Mouse (Mus musculus) spleen, adult 2 months (tissue): ENCODE results near the gene Gm5269. TPM values are rescaled to one million over a fixed set of nuclear protein-coding genes. Genes with fewer than 3 reads are reported as not detected.

Source experiments
- DNase-seq, 2 experiments: peaks; one replicate each; pipeline versions ENCODE4 v3.0.0 to v3.0.0-alpha.2; 2012 to 2021; ENCODE audit warnings: low spot score in 2 of 2, low read depth in 1 of 2
- H3K27ac ChIP-seq: fragments of 200-500 bp; 2 replicates; pipeline ENCODE4 v1.5.1; 2012; ENCODE audit warnings: low read length, inconsistent platforms; ENCODE audit not compliant: insufficient read depth
- H3K27me3 ChIP-seq: fragments of 200-500 bp; 2 replicates; pipeline ENCODE4 v1.6.1; 2012; ENCODE audit warnings: mild to moderate bottlenecking, moderate library complexity, low read length, inconsistent platforms; ENCODE audit not compliant: control insufficient read depth, insufficient read depth
- H3K36me3 ChIP-seq: fragments of 200-500 bp; 2 replicates; pipeline ENCODE4 v1.6.1; 2012; ENCODE audit warnings: mild to moderate bottlenecking, low read length, inconsistent platforms; ENCODE audit not compliant: control insufficient read depth, insufficient read depth
- H3K4me1 ChIP-seq: fragments of 200-500 bp; 2 replicates; pipeline ENCODE4 v1.6.1; 2011; ENCODE audit warnings: inconsistent platforms; ENCODE audit not compliant: control insufficient read depth, insufficient read depth, insufficient read length
- H3K4me3 ChIP-seq: fragments of 200-500 bp; 2 replicates; pipeline ENCODE4 v1.5.1; 2011; ENCODE audit warnings: mild to moderate bottlenecking, inconsistent platforms; ENCODE audit not compliant: insufficient read depth, insufficient read length; ENCODE audit errors: extremely low read depth
- CTCF ChIP-seq: fragments of 200-500 bp; IDR thresholded peaks from 2 replicates; pipeline ENCODE4 v1.5.1; 2011; ENCODE audit warnings: mild to moderate bottlenecking, inconsistent platforms; ENCODE audit not compliant: insufficient read depth, insufficient read length, insufficient replicate concordance; ENCODE audit errors: extremely low read depth
- POLR2A ChIP-seq: fragments of 200-500 bp; IDR thresholded peaks from 2 replicates; pipeline ENCODE4 v1.6.1; 2011; ENCODE audit warnings: low read depth, low read length, inconsistent platforms
- WGBS: fragments of 180-500 bp; shearing (Covaris S2); methylation state at CpG from one replicate; pipeline ENCODE4 v1.1.7; 2018; 5-methylcytosine and 5-hydroxymethylcytosine counted together
- polyA plus RNA-seq: library from polyadenylated mRNA; depleted of rRNA; stranded (reverse); fragments of >200 nt; gene quantifications from 2 replicates; pipeline ENCODE4 v1.2.3, GENCODE M21; 2012

The Gm5269 gene
- polyA plus RNA-seq, 1 experiment = not detected

DNA sequence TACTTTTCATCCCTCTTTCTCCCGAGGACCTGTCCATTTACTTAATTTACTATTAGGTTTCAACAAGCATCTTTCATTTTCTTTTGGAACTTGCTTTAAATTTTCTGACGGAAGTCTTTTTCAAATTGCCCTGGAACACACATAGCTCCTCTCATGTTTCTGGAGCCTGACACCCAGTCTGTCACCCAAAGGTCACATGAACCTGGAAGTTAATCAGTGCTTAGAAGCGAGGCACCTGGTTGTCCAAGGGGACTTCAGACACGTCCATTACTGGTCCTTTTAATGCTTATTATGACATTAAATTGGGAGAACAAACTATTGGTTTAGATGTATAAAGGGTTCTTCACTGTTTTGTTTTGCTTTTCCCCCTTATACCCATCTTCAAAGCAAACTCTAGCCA, 33.2 kb upstream of the Gm5269 start:
- Histone ChIP-seq H3K27me3 (no peaks in the 10 kb centered on the region; the same call in 1 of the 2 replicates), H3K27ac (no peak overlapping the region), H3K4me3 (peak overlapping the region; percentile 1; the same call in 1 of the 2 replicates), H3K36me3 (no peaks in the 10 kb centered on the region), H3K4me1 (no peaks in the 10 kb centered on the region)
- WGBS = 79% methylated on average over 4 of the region's 4 CpGs
- TF ChIP-seq POLR2A (no peak), CTCF (no peak)
- no peak for DNase-seq

- no peak for TF ChIP-seq POLR2A
Observed at GRCm38 (mm10) chr1:45920703-45921102, 30.6 kb upstream of the Gm5269 start.

GRCm38 (mm10) chr1:45919752-45920151, 29.7 kb upstream of the Gm5269 start:
- Histone ChIP-seq H3K4me3 (no peak overlapping the region), H3K27ac (no peak overlapping the region), H3K27me3 (no peaks in the 10 kb centered on the region; the same call in 1 of the 2 replicates), H3K36me3 (no peaks in the 10 kb centered on the region), H3K4me1 (no peaks in the 10 kb centered on the region)
- no peak for TF ChIP-seq POLR2A
- TF ChIP-seq CTCF = no peak
- 94% methylated on average over 1 of the region's 1 CpGs for WGBS
- no peak for DNase-seq

More at GRCm38 (mm10) chr1:45920703-45921102, 30.6 kb upstream of the Gm5269 start:
- no peaks in the 10 kb centered on the region; the same call in 1 of the 2 replicates for H3K27me3 ChIP-seq
- H3K4me3 ChIP-seq = peak overlapping the region; percentile 4; the same call in 1 of the 2 replicates
- DNase-seq = no peak
- H3K4me1 ChIP-seq = no peaks in the 10 kb centered on the region
- H3K36me3 ChIP-seq = no peaks in the 10 kb centered on the region
- WGBS = 86% methylated on average over 3 of the region's 3 CpGs
- H3K27ac ChIP-seq = peak overlapping the region; percentile 16; the same call in 1 of the 2 replicates

GRCm38 (mm10) chr1:45917136-45917803, 27.2 kb upstream of the Gm5269 start:
- no peak for DNase-seq
- Histone ChIP-seq H3K4me3 (no peak overlapping the region), H3K4me1 (no peaks in the 10 kb centered on the region), H3K27me3 (no peaks in the 10 kb centered on the region), H3K36me3 (no peaks in the 10 kb centered on the region), H3K27ac (no peak overlapping the region)
- TF ChIP-seq POLR2A (no peak), CTCF (no peak)
- 57% methylated on average over 4 of the region's 4 CpGs for WGBS

DNA sequence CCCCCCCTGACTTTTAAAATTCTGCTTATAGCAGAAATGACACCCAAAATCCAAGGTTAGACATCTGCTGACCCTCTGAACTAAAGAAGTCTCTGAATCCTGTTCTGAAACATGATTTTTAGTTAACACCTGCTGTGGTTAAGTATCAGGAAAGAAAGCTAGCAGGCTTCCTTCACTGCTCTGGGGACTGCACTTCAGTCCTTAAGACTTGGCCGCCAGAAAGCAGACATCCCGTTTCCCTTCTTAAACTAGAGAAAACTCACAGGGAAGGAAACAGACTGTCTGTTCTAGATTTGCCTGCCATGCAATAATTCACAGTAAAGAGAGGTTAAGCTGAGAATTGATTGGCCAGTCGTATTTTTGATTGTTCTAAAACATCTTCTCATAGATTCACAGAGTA, 26.1 kb upstream of the Gm5269 start:
- Histone ChIP-seq H3K36me3 (no peaks in the 10 kb centered on the region), H3K27me3 (no peaks in the 10 kb centered on the region), H3K27ac (no peak overlapping the region), H3K4me1 (no peaks in the 10 kb centered on the region), H3K4me3 (no peak overlapping the region)
- WGBS = 13% methylated on average over 3 of the region's 3 CpGs
- no peak for DNase-seq
- TF ChIP-seq CTCF (no peak), POLR2A (no peak)

DNA sequence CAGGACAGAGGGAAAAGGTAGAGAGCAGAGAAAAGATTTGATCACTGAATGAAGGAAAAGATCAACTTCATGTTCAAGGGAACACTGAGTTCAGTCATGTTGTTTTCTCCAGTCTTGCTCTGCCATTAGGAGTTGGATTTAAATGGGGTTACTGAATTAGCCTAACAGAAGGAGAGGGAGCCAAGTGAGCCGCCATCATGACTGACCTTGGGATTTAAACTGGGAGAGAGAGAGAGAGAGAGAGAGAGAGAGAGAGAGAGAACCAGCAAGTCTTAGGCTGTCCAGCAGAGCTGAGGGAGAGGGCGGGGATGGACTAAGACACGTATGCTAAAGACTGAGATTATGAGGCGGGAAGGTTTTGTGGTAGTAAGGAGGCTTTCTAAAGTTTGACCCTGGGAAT, 24.2 kb upstream of the Gm5269 start:
- Histone ChIP-seq H3K4me3 (no peak overlapping the region), H3K27ac (no peak overlapping the region), H3K4me1 (no peaks in the 10 kb centered on the region), H3K27me3 (no peaks in the 10 kb centered on the region), H3K36me3 (no peaks in the 10 kb centered on the region)
- TF ChIP-seq POLR2A = no peak
- TF ChIP-seq CTCF = no peak
- WGBS = 94% methylated on average over 4 of the region's 4 CpGs
- DNase-seq = no peak

DNA sequence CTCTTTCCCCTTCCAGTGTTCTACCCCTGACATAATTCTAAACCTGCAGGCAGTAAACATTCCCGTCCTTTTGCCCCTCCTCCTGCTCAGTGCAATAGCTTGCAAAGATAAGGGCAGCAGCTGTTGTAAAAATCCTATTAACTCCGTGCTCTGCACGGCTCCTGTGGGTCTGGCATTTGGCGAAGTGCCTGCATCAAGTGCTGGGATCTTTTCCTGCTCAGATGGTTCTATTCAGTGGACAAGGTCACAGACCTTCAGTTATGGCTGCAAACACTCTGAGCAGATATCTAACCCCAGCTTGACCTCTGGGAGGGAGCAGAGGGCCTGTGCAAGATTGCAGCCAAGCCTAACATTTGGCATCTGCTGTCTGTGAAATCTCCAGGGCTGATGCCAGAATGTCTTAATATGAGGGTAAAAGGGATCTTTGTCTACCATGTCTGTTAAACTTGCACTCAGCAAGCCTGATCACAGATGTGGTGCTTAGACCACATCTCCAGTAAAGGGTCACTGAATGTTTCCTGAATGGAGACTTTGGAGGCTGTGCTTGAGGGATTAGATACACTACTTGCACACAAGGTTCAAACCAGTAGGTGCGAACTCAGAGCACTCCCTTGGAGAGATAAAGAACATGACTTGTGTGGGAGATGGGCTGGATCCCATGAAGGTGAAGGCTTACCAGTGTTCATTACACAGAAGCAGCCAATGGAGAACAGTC, 15.2 kb upstream of the Gm5269 start:
- WGBS = 82% methylated on average over 5 of the region's 5 CpGs
- DNase-seq = peak in 1 of 2 experiments; percentile 8
- no peak overlapping the region for H3K27ac ChIP-seq
- no peak overlapping the region for H3K4me3 ChIP-seq
- H3K27me3 ChIP-seq = no peaks in the 10 kb centered on the region
- TF ChIP-seq CTCF (no peak), POLR2A (no peak)
- no peaks in the 10 kb centered on the region for H3K4me1 ChIP-seq
- H3K36me3 ChIP-seq = no peaks in the 10 kb centered on the region
